Mouse (Mus musculus): ENCODE data around the gene Lingo4. TPM values are rescaled to one million over a fixed set of nuclear protein-coding genes. Genes with fewer than 3 reads are reported as not detected.

Lingo4 gene
- polyA plus RNA-seq, 2 experiments = 0.01 TPM; not detected in 1

DNA sequence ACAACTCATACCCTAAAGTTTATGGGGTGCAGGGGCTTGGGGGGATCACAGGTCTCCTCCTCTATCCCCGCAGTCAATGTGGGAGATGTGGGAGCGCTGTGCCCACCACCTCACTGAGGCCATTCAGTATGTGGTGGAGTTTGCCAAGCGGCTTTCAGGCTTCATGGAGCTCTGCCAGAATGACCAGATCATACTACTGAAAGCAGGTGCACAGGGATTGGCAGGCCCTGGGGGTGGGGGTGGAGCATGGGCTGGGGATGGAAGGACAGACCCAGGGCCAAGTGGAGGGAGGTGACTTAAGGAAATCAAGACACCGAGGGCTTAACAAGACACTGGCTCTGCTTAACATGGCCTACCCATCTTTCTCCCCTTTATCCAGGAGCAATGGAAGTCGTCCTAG lies 7.3 kb upstream of the Lingo4 start:
- Histone ChIP-seq H3K27ac (no peak overlapping the region), H3K4me3 (ENCODE audit: insufficient read depth in 1 of 2, low read depth in 2 of 2, low read length in 2 of 2) (no peak overlapping the region), H3K36me3 (replicated peaks; ENCODE audit: control insufficient read depth, insufficient read depth, low read depth) (no peaks in the 10 kb centered on the region), H3K9me3 (ENCODE audit: control insufficient read depth, low read length) (no peaks in the 10 kb centered on the region), H3K4me2 (ENCODE audit: low read depth) (no peak overlapping the region), H3K27me3 (ENCODE audit: control insufficient read depth, insufficient read depth, low read length) (no peaks in the 10 kb centered on the region), H3K9ac (replicated peaks) (no peak overlapping the region), H3K4me1 (replicated peaks; ENCODE audit: control insufficient read depth in 2 of 2, insufficient read depth in 2 of 2, low read length in 1 of 2) (no peaks in the 10 kb centered on the region)
- ATAC-seq (ENCODE audit: insufficient read depth) = no peak
- TF ChIP-seq EP300 (IDR thresholded peaks at IDR 0.05; ENCODE audit: low read depth) = no peak
- no peak for TF ChIP-seq CTCF (IDR thresholded peaks at IDR 0.05; ENCODE audit: low read depth)
- DNase-seq (ENCODE audit: low read depth in 3 of 3, low spot score in 3 of 3) = no peak
- WGBS (ENCODE audit: insufficient replicate concordance) = 63% methylated on average over 5 of the region's 5 CpGs

DNA sequence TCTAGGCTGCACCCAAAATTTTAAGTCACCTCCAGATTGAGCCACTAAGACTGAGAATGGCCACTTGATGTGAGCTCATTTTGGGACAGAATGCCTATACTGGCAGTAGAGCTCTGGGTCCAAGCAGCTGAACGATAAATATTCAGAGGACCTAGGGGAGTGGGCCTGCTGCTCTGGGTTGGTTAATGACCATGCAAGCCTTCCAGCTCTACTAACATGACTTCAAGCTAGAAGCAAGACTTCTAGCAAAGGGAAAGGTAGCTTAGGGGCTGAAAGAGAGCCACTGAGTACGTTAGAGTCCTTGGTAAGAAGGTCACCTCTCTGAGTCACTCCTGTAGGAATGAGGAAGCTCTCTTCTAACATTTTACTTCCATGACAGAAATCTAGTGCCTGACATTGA lies 6.2 kb upstream of the Lingo4 start:
- no peak for TF ChIP-seq EP300 (IDR thresholded peaks at IDR 0.05; ENCODE audit: low read depth)
- TF ChIP-seq CTCF (IDR thresholded peaks at IDR 0.05; ENCODE audit: low read depth) = no peak
- no peaks in the 10 kb centered on the region for H3K27me3 ChIP-seq (ENCODE audit: control insufficient read depth, insufficient read depth, low read length)
- no peak for DNase-seq (ENCODE audit: low read depth in 3 of 3, low spot score in 3 of 3)
- WGBS (ENCODE audit: insufficient replicate concordance) = 54% methylated on average over 2 of the region's 2 CpGs
- no peak overlapping the region for H3K27ac ChIP-seq
- H3K9ac ChIP-seq (replicated peaks) = no peak overlapping the region
- no peaks in the 10 kb centered on the region for H3K4me1 ChIP-seq (replicated peaks; ENCODE audit: control insufficient read depth in 2 of 2, insufficient read depth in 2 of 2, low read length in 1 of 2)
- H3K4me2 ChIP-seq (ENCODE audit: low read depth) = no peak overlapping the region
- no peaks in the 10 kb centered on the region for H3K36me3 ChIP-seq (replicated peaks; ENCODE audit: control insufficient read depth, insufficient read depth, low read depth)
- no peaks in the 10 kb centered on the region for H3K9me3 ChIP-seq (ENCODE audit: control insufficient read depth, low read length)
- H3K4me3 ChIP-seq (ENCODE audit: insufficient read depth in 1 of 2, low read depth in 2 of 2, low read length in 2 of 2) = no peak overlapping the region
- ATAC-seq (ENCODE audit: insufficient read depth) = no peak

DNA sequence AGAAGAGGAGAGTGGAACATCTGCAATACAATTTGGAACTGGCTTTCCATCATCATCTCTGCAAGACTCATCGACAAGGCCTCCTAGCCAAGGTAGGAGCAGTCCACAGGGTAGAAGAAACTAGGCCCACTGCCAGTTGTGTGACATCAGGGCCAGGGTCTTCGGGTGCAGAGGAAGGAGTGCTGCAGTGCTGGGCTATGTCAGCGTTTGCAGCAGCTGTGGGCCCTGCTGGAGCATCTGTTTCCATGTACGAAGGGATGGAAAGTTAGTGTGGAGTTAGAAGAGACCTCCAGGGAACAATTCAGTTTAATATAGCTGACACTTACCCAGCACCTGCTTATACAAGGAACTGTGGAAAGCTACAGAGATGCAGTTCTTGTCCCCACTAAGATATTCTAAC lies 5.3 kb upstream of the Lingo4 start:
- 56% methylated on average over 4 of the region's 4 CpGs for WGBS (ENCODE audit: insufficient replicate concordance)
- Histone ChIP-seq H3K36me3 (replicated peaks; ENCODE audit: control insufficient read depth, insufficient read depth, low read depth) (no peaks in the 10 kb centered on the region), H3K4me2 (ENCODE audit: low read depth) (no peak overlapping the region), H3K9ac (replicated peaks) (no peak overlapping the region), H3K4me3 (ENCODE audit: insufficient read depth in 1 of 2, low read depth in 2 of 2, low read length in 2 of 2) (no peak overlapping the region), H3K4me1 (replicated peaks; ENCODE audit: control insufficient read depth in 2 of 2, insufficient read depth in 2 of 2, low read length in 1 of 2) (no peaks in the 10 kb centered on the region), H3K9me3 (ENCODE audit: control insufficient read depth, low read length) (no peaks in the 10 kb centered on the region), H3K27me3 (ENCODE audit: control insufficient read depth, insufficient read depth, low read length) (peaks cover 3% of the 10 kb centered on the region), H3K27ac (no peak overlapping the region)
- DNase-seq (ENCODE audit: low read depth in 3 of 3, low spot score in 3 of 3) (no peak), ATAC-seq (ENCODE audit: insufficient read depth) (no peak)
- TF ChIP-seq CTCF (IDR thresholded peaks at IDR 0.05; ENCODE audit: low read depth) (no peak), EP300 (IDR thresholded peaks at IDR 0.05; ENCODE audit: low read depth) (no peak)

DNA sequence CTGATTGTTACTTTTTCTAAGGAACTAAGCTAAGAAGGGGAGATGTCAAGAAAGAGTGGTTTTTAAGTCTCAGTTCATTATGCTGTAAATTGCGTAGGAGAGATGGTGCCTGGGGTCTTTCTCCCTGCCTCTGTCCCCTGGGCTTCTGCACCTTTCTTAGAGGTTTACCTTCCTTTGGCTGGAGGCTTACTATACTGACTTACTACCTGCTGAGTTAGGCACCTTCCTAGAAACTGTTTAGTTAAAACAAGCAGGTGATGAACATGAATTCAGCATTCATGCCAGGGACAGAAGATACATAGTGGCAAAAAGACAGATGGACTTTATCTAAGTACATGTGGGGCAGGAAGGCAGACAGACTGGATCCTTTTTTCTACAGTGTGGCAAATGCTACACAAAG lies 2.0 kb upstream of the Lingo4 start:
- H3K27me3 ChIP-seq (ENCODE audit: control insufficient read depth, insufficient read depth, low read length) = peaks cover 22% of the 10 kb centered on the region
- ATAC-seq (ENCODE audit: insufficient read depth) (no peak), DNase-seq (ENCODE audit: low read depth in 3 of 3, low spot score in 3 of 3) (no peak)
- H3K9me3 ChIP-seq (ENCODE audit: control insufficient read depth, low read length) = no peaks in the 10 kb centered on the region
- WGBS (ENCODE audit: insufficient replicate concordance) = 54% methylated on average over 1 of the region's 1 CpGs
- H3K27ac ChIP-seq = no peak overlapping the region
- TF ChIP-seq EP300 (IDR thresholded peaks at IDR 0.05; ENCODE audit: low read depth) (no peak), CTCF (IDR thresholded peaks at IDR 0.05; ENCODE audit: low read depth) (no peak)
- H3K4me1 ChIP-seq (replicated peaks; ENCODE audit: control insufficient read depth in 2 of 2, insufficient read depth in 2 of 2, low read length in 1 of 2) = no peaks in the 10 kb centered on the region
- H3K4me3 ChIP-seq (ENCODE audit: insufficient read depth in 1 of 2, low read depth in 2 of 2, low read length in 2 of 2) = no peak overlapping the region
- no peak overlapping the region for H3K9ac ChIP-seq (replicated peaks)
- no peaks in the 10 kb centered on the region for H3K36me3 ChIP-seq (replicated peaks; ENCODE audit: control insufficient read depth, insufficient read depth, low read depth)
- no peak overlapping the region for H3K4me2 ChIP-seq (ENCODE audit: low read depth)

DNA sequence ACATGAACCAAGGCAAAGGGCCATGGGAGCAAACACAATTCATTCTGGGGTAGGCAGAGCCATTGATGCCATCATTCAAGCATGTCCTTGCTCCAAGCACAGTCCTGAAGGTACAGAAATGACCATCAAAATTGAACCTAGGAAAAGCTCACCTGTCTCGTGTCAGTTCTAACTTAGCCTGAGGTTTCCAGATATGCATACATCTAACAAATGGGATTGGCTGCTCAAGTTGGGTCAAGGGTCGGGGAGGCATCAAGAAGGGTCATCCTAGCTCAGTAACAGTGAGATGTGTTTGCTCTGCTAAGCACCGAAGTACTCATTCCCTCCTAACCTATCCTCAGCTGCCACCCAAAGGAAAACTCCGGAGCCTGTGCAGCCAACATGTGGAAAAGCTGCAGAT lies 1.5 kb upstream of the Lingo4 start:
- H3K27ac ChIP-seq = no peak overlapping the region
- no peak for DNase-seq (ENCODE audit: low read depth in 3 of 3, low spot score in 3 of 3)
- H3K9ac ChIP-seq (replicated peaks) = no peak overlapping the region
- H3K4me2 ChIP-seq (ENCODE audit: low read depth) = no peak overlapping the region
- no peaks in the 10 kb centered on the region for H3K36me3 ChIP-seq (replicated peaks; ENCODE audit: control insufficient read depth, insufficient read depth, low read depth)
- ATAC-seq (ENCODE audit: insufficient read depth) = no peak
- no peak for TF ChIP-seq CTCF (IDR thresholded peaks at IDR 0.05; ENCODE audit: low read depth)
- H3K9me3 ChIP-seq (ENCODE audit: control insufficient read depth, low read length) = no peaks in the 10 kb centered on the region
- H3K4me3 ChIP-seq (ENCODE audit: insufficient read depth in 1 of 2, low read depth in 2 of 2, low read length in 2 of 2) = no peak overlapping the region
- H3K4me1 ChIP-seq (replicated peaks; ENCODE audit: control insufficient read depth in 2 of 2, insufficient read depth in 2 of 2, low read length in 1 of 2) = no peaks in the 10 kb centered on the region
- WGBS (ENCODE audit: insufficient replicate concordance) = 48% methylated on average over 4 of the region's 4 CpGs
- H3K27me3 ChIP-seq (ENCODE audit: control insufficient read depth, insufficient read depth, low read length) = peaks cover 22% of the 10 kb centered on the region
